Mouse (Mus musculus): Measurements from ENCODE around the gene Tspo2. TPM values are rescaled to one million over a fixed set of nuclear protein-coding genes. Genes with fewer than 3 reads are reported as not detected.

The Tspo2 gene
- 1 to 10 TPM; 1.8 to 6.7 TPM for total RNA-seq (2023)

DNA sequence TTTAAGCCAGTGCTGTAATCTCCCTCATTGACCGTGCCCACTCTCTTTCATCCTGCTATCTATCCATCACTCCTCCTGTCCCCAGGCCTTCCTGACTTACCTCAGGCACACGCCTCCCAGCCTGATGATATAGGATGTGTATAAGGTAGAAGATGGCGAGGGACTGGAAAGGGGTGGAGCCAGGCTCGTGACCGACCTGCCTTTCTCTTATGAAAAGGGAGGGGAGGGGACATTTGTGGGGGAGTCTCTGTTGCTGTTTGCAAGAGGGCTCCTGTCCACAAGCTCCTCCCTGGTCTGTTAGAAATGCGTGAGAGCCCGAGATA lies at the start of gene Tspo2:
Gene Tspo2, minus strand, starts transcription at position 170 of the 323 bp plus-strand sequence.

DNA sequence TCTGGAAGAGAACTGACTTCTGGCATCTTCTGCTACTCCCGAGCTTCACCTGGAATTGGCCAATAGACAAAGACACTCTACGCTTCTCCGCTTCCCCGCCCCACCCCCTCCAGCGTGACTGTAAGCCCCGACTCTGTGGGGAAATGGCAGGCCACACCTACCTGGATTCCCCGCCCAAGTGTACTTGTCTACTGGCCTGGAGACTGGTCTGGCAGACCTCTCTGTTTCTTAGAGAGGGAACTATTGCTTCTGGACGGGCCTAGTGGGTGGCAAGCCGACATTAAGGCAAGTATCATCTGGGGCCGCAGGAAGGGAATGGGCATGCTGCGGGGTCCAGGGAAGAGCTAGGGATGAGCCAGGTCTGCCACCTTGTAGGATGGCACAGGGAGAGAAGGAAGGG lies 3.4 kb upstream of the Tspo2 start, which contains the start of gene Unc5cl:
Gene Unc5cl, plus strand, starts transcription at position 214 of the 400 bp plus-strand sequence.

DNA sequence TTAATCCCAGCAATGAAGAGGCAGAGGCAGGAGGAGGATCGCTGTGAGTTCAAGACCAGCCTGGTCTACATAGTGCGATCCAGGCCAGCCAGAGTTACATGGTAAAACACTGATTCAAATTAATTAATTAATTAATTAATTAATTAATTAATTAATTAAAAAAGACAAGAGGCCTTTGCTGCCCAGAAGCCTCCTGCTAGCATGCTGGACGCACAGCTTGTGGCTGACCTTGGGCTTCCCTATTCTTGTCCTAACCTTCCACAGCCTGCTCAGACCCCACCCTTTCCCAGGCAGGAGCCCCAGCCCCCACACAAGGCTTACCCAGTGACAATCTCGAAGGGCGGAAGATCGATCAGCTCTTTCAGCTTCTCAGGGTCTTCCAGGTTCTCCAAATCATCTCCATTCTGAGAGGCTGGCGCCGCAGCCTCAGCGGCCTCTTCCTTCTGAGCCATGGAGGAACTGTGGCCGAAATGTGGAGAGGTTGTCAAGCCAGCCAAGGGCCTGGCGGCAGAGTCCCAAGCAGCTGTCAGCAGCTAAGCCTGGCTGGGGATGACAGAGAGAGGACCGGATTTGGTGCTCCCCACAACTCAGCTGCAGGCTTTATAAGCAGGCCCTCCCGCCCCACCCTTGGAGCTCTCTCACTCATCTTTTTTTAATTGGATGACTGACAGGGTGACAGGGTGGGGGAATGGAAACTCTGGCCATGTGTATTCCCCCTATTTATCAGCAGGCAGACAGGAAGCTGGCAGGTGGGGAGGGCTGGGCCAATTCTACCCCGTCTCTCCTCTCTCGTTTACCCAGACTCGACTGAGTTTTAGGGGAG lies 19.0 kb downstream of the Tspo2 start, which contains the start of gene Apobec2:
Gene Apobec2, minus strand, starts transcription at position 773 of the 823 bp plus-strand sequence.

DNA sequence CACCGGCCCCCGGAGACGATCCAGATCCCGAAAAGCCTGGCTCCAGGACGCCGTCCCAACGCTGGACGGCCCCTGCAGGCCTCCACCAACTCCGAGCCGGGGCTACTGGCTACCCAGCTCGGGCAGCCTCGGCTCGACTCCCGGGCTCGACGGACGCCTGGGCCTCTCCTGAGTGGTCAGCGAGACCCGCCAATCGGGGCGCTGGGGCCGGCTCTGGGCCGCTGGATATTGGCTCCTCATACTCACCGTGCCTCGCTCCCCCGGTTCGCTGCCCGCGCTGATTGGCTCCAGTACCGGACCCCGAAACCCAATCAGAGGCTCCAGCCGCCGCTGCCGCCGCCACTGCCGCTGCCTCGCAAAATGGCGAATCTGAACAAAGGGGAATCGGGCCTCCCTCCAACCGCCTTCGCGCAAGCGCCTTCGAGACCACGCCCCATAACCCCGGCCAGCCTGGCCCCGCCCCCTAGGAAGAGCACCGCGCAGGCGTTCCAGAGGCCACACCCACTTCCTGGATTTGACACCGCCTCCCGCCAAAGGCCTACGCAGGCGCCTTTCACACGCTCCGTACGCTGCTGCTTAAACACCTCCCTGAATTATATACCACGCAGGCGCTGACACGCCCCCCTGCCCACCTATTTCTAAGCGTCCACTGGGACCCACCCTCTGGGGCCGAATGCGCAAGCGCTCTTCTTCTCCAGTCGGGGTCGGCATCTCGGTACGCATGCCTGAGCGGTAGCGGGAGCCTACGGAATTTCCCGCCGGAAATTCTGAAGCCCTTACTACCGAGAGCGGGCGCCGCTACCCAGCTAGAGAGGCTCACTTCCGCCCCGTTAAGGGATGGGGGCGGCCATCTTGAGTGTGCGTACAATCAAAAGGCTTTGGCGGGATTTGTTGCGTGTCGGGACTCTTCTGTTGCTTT lies 41.7 kb downstream of the Tspo2 start, which contains the start of the genes Nfya and Oard1:
Gene Nfya, minus strand, starts transcription at position 527 of the 919 bp plus-strand sequence.
Gene Oard1, plus strand, starts transcription at position 635 of the 919 bp plus-strand sequence.

Other genes with a start within 250 kb of the Tspo2 start
- gene Trem1, start 218.8 kb downstream of the Tspo2 start, total RNA-seq (2023) = 100 to 1,000 TPM; 535 to 664 TPM
- gene Trem3, start 203.7 kb downstream of the Tspo2 start, total RNA-seq (2023) = 100 to 1,000 TPM; 332 to 340 TPM
- gene Treml4, start 187.2 kb downstream of the Tspo2 start, total RNA-seq (2023) = 10 to 100 TPM; 24.1 to 25.1 TPM
- gene Treml2, start 152.0 kb downstream of the Tspo2 start, total RNA-seq (2023) = 100 to 1,000 TPM; 109 to 115 TPM
- 100 to 1,000 TPM; 144 to 152 TPM for gene B430306N03Rik, start 135.4 kb downstream of the Tspo2 start, total RNA-seq (2023)
- 10 to 100 TPM; 11.1 to 15.2 TPM for gene Trem2, start 105.1 kb downstream of the Tspo2 start, total RNA-seq (2023)
- gene Treml1, start 91.6 kb downstream of the Tspo2 start, total RNA-seq (2023) = 1 to 10 TPM; 1.5 to 2.6 TPM
- gene Nfya, start 41.6 kb downstream of the Tspo2 start, total RNA-seq (2023) = 100 to 1,000 TPM; 111 to 113 TPM
- gene Oard1, start 41.5 kb downstream of the Tspo2 start, total RNA-seq (2023) = 10 to 100 TPM; 20.7 to 21.9 TPM
- gene Apobec2, start 18.6 kb downstream of the Tspo2 start, total RNA-seq (2023) = not detected
- under 1 TPM in 1 of 2 experiments, not detected in 1; 0.22 TPM for gene Unc5cl, start 3.4 kb upstream of the Tspo2 start, total RNA-seq (2023)